Mouse (Mus musculus): ENCODE data around the gene B4galt7. TPM values are rescaled to one million over a fixed set of nuclear protein-coding genes. Genes with fewer than 3 reads are reported as not detected.
A peak's percentile ranks its signal among the peaks of the same experiment; 100 is the strongest.
"Not testable (repeated sequence)": the region's sequence is repeated elsewhere in the genome, so short reads cannot be mapped to it uniquely, and the experiment has no call there.

B4galt7 gene
- polyA plus RNA-seq, 1 experiment from 2014 or later = 43.4 TPM

DNA sequence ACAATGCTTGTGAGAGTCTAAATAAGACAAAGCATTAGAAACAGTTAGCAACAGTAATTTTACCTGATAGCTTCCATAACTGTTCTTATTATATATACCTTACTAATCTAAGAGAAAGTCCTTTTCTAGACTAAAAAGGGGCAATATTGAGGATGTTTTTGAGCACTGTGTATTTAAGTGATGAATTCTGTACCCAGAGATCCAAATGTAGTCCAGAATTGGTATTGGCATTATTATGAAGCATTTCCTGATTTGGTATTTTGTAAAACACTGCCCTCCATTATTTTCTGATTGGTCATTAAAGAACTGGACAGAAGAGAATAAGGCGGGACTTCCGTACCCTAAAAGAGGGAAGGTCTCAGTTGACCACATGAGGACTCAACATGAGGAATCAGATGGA lies 26.3 kb upstream of the B4galt7 start, which contains the start of gene Tmed9:
Gene Tmed9, plus strand, starts transcription at position 301 of the 400 bp plus-strand sequence.
- no peak within 1 kb of the TSS for H3K27ac ChIP-seq
- no peak within 1 kb of the TSS for H3K4me3 ChIP-seq
- H3K4me1 ChIP-seq = peaks cover 21% of the 10 kb centered on the region
- 96% methylated on average over 2 of the region's 2 CpGs for WGBS
- no peaks in the 10 kb centered on the region for H3K36me3 ChIP-seq
- H3K27me3 ChIP-seq = no peaks in the 10 kb centered on the region
- no peaks in the 10 kb centered on the region for H3K9me3 ChIP-seq (replicated peaks)
- ATAC-seq (ENCODE audit: low FRiP score) = no peak
- no peak within 1 kb of the TSS for H3K9ac ChIP-seq
- no peak within 1 kb of the TSS for H3K4me2 ChIP-seq (replicated peaks)

DNA sequence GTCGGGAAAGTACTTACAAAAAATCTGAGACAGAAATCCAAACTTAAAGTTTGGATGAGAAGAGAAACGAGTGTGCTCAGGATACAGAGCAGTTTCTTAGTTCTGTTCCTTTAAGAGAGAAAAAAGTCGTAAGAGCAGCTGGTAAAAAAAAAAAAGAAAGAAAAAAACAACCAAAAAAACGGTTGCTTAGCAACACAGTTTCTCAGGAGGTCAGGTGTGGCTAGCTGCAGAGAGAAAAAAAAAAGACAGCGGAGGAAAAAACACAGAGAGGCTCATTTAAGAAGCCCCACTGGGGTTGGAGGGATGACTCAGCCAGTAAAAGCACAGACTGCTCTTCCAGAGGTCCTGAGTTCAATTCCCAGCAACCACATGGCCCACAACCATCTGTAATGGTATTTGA lies 25.4 kb upstream of the B4galt7 start:
- no peak overlapping the region for H3K9ac ChIP-seq
- no peak overlapping the region for H3K27ac ChIP-seq

DNA sequence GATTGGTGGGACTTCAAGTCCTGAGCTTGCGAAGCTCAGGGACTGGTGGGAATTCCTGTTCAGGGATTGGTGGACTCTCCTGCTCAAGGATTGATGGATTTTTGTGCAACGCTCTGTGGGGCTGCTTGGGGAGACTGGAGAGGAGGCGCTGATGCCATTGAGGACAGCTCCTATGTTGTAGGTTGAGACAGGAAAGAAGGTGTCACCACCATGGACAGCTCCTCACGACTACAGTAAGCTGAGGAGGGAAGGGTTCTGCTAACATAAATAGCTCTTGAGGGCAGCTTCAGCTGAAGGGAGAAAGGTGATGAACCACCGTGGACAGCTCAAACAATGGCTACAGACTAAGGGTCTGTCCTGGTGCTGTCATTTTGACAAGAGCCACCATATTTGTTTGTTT lies 23.8 kb upstream of the B4galt7 start:
- Histone ChIP-seq H3K27ac (no peak overlapping the region), H3K4me3 (no peak overlapping the region), H3K4me2 (replicated peaks) (no peak overlapping the region), H3K36me3 (no peaks in the 10 kb centered on the region), H3K9ac (no peak overlapping the region), H3K9me3 (replicated peaks) (no peaks in the 10 kb centered on the region), H3K27me3 (no peaks in the 10 kb centered on the region), H3K4me1 (peaks cover 8% of the 10 kb centered on the region)
- no peak for ATAC-seq (ENCODE audit: low FRiP score)
- WGBS = 59% methylated on average over 5 of the region's 5 CpGs

More for the DNA sequence above, 25.4 kb upstream of the B4galt7 start:
- H3K9me3 ChIP-seq (replicated peaks) = no peaks in the 10 kb centered on the region
- H3K27me3 ChIP-seq = no peaks in the 10 kb centered on the region
- H3K4me1 ChIP-seq = peaks cover 16% of the 10 kb centered on the region
- H3K36me3 ChIP-seq = no peaks in the 10 kb centered on the region
- no peak for ATAC-seq (ENCODE audit: low FRiP score)
- no peak overlapping the region for H3K4me3 ChIP-seq
- WGBS = 69% methylated on average over 5 of the region's 5 CpGs
- no peak overlapping the region for H3K4me2 ChIP-seq (replicated peaks)

DNA sequence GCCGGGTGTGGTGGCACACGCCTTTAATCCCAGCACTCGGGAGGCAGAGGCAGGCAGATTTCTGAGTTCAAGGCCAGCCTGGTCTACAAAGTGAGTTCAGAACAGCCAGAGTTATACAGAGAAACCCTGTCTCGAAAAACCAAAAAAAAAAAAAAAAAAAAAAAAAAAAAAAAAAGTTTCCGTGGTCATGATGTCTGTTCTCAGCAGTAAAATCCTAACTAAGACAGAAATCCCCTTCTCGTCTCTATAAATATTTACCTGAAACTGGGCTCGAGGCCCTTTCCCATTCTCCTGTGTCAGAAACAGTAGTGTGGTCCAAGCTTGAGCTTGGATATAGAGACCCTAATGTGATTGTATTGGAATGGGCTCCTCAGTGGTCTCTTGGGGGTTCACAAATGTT lies 22.8 kb upstream of the B4galt7 start:
- not testable (repeated sequence) for H3K27me3 ChIP-seq; H3K27ac ChIP-seq; H3K36me3 ChIP-seq; H3K4me3 ChIP-seq; H3K4me1 ChIP-seq; H3K4me2 ChIP-seq (replicated peaks); H3K9me3 ChIP-seq (replicated peaks); H3K9ac ChIP-seq; ATAC-seq (ENCODE audit: low FRiP score)
- WGBS = 87% methylated on average over 7 of the region's 7 CpGs

DNA sequence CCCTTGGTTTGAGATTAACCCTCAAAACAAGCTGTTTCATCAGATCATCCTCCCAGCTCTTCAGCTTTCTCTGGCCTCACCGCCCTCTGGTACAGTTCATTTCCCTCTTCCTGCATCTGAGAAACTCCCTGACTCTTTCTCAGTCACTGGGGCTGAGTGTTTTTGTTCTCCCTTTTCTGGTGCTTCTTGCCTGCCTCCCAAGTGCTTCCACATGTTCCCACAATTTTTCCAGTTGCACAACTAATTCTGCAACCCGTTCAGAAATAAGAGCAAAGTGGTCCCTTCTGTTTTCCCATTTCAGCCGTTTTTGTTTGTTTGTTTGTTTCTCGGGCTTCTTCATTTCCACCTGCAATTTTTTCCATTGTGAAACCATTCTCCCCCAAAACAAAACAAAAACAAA lies 21.6 kb upstream of the B4galt7 start:
- no peaks in the 10 kb centered on the region for H3K27me3 ChIP-seq
- H3K36me3 ChIP-seq = no peaks in the 10 kb centered on the region
- 76% methylated on average over 4 of the region's 4 CpGs for WGBS
- H3K4me3 ChIP-seq = no peak overlapping the region
- ATAC-seq (ENCODE audit: low FRiP score) = no peak
- H3K4me1 ChIP-seq = no peaks in the 10 kb centered on the region
- no peak overlapping the region for H3K9ac ChIP-seq
- no peaks in the 10 kb centered on the region for H3K9me3 ChIP-seq (replicated peaks)
- H3K27ac ChIP-seq = no peak overlapping the region
- H3K4me2 ChIP-seq (replicated peaks) = no peak overlapping the region

DNA sequence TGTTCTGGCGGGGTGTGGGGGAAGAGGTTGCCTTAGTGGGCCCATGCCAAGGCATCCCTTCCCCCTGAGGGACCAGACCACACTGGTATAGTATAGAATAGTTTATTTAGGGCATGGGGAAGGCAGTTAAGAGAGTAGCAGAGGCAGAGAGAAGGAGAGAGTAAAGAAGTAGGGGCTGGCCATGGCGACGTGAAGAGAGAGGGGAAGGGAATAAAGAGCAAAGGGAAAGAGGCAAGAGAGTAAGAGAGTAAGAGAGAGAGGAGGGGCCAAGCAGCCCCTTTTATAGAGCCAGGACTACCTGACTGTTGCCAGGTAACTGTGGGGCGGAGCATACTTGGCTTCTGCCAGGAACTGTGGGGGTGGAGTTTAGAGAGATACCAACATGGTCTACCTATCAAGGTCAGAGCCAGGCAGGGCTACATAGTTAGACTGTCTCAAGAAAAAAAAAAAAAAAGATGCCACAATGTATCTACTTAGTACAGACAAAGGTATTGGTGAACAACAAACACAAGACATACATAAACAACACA lies 7.7 kb upstream of the B4galt7 start:
- Histone ChIP-seq H3K27ac (no peak overlapping the region), H3K9ac (no peak overlapping the region), H3K4me3 (no peak overlapping the region), H3K9me3 (replicated peaks) (no peaks in the 10 kb centered on the region), H3K4me2 (replicated peaks) (peak overlapping the region; percentile 65; the same call in 1 of the 2 replicates), H3K4me1 (peaks cover 13% of the 10 kb centered on the region), H3K27me3 (peaks cover 4% of the 10 kb centered on the region), H3K36me3 (peaks cover 28% of the 10 kb centered on the region)
- 72% methylated on average over 4 of the region's 4 CpGs for WGBS
- ATAC-seq (ENCODE audit: low FRiP score) = peak; percentile 15

DNA sequence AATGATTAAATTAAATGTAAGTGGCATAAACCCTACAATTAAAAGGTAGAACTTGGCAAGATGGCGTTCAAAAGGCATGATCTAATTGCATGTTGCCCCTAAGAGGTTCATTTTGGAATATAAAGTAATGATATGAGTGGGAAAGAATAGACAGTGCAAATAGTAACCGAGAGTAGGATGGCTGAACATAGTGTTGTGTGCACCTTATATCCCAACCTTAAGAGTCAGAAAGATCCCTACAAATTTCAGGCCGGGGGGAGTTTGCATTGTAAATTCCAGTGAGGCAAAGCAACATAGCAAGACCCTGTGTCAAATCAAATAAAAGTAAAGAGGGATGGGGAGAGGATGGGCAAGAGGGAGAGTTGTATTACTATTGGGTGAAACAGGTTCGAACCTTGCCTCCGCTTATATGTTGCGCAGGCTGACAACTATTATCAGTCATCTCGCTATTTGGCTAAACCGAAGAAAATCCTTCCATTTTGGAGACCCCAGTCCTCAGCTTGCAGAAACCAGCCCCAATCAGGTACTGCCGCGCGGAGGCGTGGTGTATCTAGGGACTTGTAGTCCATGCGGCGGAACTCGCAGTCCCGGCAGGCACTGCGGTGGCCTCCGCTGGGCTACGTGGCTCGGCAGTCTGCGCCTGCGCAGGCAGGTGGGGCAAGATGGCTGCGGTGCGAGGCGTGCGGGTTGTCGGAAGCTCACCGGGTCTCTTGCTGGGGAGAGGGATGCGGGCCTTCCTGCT lies 7.0 kb upstream of the B4galt7 start:
- WGBS = 6% methylated on average over 29 of the region's 29 CpGs
- Histone ChIP-seq H3K9me3 (replicated peaks) (no peaks in the 10 kb centered on the region), H3K9ac (peak overlapping the region; percentile 84), H3K27me3 (peaks cover 4% of the 10 kb centered on the region), H3K36me3 (peaks cover 33% of the 10 kb centered on the region), H3K4me2 (replicated peaks) (peak overlapping the region; percentile 65), H3K4me1 (peaks cover 13% of the 10 kb centered on the region), H3K27ac (peak overlapping the region; percentile 77), H3K4me3 (peak overlapping the region; percentile 74)
- peak; percentile 99 for ATAC-seq (ENCODE audit: low FRiP score)

DNA sequence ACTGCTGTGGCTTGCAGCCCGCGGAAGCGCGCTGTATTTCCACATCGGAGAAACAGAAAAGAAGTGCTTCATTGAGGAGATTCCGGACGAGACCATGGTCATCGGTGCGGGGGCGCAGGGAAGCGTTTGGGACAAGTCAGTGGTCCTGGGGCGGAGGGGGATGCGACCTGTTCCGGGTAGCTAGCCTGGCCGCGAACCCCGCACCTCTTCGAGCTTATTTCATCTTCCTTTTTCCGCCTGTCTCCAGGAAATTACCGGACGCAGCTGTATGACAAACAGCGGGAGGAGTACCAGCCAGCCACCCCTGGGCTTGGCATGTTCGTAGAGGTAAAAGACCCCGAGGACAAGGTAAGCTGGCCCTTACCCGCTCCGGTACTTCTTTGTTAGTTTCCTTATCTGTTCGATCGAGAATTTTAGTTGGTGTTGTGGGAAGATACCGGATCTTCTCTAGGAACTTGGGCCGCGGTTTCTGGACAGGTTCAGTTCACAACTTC lies 6.4 kb upstream of the B4galt7 start:
- Histone ChIP-seq H3K9me3 (replicated peaks) (no peaks in the 10 kb centered on the region), H3K4me1 (peaks cover 13% of the 10 kb centered on the region), H3K27ac (peak overlapping the region; percentile 77), H3K4me3 (peak overlapping the region; percentile 74), H3K9ac (peak overlapping the region; percentile 84), H3K36me3 (peaks cover 39% of the 10 kb centered on the region), H3K27me3 (peaks cover 4% of the 10 kb centered on the region), H3K4me2 (replicated peaks) (peak overlapping the region; percentile 65)
- ATAC-seq (ENCODE audit: low FRiP score) = peak; percentile 50; the same call in 1 of the 2 replicates
- WGBS = 1% methylated on average over 31 of the region's 31 CpGs

DNA sequence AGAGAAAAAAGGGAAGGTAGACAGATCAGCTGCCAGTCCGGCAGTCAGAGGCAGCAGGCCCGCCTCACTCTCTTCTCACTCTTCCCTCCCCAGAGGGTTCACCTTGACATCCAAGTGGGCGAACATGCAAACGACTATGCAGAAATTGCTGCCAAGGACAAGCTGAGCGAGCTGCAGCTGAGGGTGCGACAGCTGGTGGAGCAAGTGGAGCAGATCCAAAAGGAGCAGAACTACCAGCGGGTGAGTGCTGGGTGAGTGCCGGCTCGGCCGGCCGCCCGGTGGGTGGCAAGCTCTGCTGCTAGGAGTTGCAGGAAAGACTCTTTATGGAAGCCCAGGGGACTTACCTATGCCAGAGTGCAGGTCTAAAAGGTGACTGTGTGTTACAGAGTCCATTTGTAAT lies 4.3 kb upstream of the B4galt7 start:
- ATAC-seq (ENCODE audit: low FRiP score) = no peak
- H3K4me3 ChIP-seq = no peak overlapping the region
- no peak overlapping the region for H3K9ac ChIP-seq
- no peak overlapping the region for H3K4me2 ChIP-seq (replicated peaks)
- no peak overlapping the region for H3K27ac ChIP-seq
- H3K4me1 ChIP-seq = peaks cover 13% of the 10 kb centered on the region
- 92% methylated on average over 12 of the region's 12 CpGs for WGBS
- H3K9me3 ChIP-seq (replicated peaks) = no peaks in the 10 kb centered on the region
- H3K27me3 ChIP-seq = peaks cover 4% of the 10 kb centered on the region
- peaks cover 41% of the 10 kb centered on the region for H3K36me3 ChIP-seq

DNA sequence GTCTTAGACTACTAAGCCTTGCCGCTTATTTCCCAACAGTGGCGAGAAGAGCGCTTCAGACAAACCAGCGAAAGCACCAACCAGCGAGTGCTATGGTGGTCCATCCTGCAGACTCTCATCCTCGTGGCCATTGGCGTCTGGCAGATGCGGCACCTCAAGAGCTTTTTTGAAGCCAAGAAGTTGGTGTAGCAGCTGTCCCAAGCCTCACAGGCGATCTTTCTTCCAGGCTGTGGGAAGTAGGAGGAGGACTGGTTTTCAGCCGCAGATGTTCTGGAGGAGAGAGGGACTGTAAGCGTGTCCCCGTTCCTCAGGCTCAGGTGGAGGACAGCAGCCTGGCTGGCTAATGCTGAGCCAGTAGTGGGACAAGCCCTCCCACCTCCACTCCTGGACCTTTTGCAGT lies 2.9 kb upstream of the B4galt7 start:
- WGBS = 97% methylated on average over 12 of the region's 12 CpGs
- Histone ChIP-seq H3K9me3 (replicated peaks) (no peaks in the 10 kb centered on the region), H3K4me3 (no peak overlapping the region), H3K4me1 (peaks cover 19% of the 10 kb centered on the region), H3K27me3 (no peaks in the 10 kb centered on the region), H3K9ac (no peak overlapping the region), H3K27ac (no peak overlapping the region), H3K36me3 (peaks cover 41% of the 10 kb centered on the region), H3K4me2 (replicated peaks) (no peak overlapping the region)
- ATAC-seq (ENCODE audit: low FRiP score) = no peak

DNA sequence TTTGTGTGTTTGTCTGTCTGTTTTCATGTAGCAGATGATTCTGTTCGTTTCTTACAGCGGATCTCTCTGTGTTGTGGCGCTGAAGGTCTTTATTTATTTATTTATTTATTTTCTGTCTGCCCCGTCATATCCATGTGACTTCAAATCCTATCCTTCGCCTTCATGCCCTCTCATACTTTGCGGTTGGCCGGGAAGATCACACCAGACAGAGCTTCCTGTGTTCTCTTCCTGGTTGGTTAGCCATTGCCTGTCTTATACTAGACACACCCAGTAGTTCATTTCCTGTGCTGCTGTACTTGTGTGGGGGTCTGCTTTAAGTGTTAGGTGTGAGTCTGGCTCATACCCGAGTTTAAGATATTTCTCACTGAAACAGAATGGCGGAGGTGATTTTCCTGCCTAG lies 961 bp downstream of the B4galt7 start:
- peak overlapping the region; percentile 72; the same call in 1 of the 2 replicates for H3K27ac ChIP-seq
- H3K27me3 ChIP-seq = no peaks in the 10 kb centered on the region
- peak overlapping the region; percentile 79 for H3K4me3 ChIP-seq
- H3K36me3 ChIP-seq = peaks cover 44% of the 10 kb centered on the region
- H3K4me1 ChIP-seq = peaks cover 6% of the 10 kb centered on the region
- H3K9ac ChIP-seq = peak overlapping the region; percentile 91
- peak overlapping the region; percentile 70 for H3K4me2 ChIP-seq (replicated peaks)
- WGBS = 24% methylated on average over 9 of the region's 9 CpGs
- H3K9me3 ChIP-seq (replicated peaks) = no peaks in the 10 kb centered on the region
- ATAC-seq (ENCODE audit: low FRiP score) = no peak

DNA sequence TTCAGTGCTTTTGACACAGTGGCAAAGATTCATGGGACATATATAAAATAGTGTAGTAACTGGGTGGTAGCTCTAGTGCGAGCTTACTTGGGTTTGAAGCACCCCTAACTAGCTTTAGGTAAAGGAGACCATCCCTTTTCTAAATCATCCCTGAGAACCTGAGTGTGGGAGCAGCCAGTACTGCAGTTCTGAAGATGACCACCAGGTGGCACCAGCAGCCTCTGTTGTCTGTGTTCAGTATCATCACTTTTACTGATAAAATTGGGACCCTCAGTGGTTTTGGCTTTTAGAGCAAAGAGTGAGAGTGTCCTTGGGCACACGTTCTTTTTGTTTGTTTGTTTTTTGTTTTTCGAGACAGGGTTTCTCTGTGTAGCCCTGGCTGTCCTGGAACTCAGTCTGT lies 1.9 kb downstream of the B4galt7 start:
- no peak overlapping the region for H3K27ac ChIP-seq
- peaks cover 42% of the 10 kb centered on the region for H3K36me3 ChIP-seq
- H3K4me1 ChIP-seq = peaks cover 6% of the 10 kb centered on the region
- no peak overlapping the region for H3K4me3 ChIP-seq
- no peaks in the 10 kb centered on the region for H3K9me3 ChIP-seq (replicated peaks)
- no peak for ATAC-seq (ENCODE audit: low FRiP score)
- H3K4me2 ChIP-seq (replicated peaks) = peak overlapping the region; percentile 70
- 8% methylated on average over 3 of the region's 3 CpGs for WGBS
- no peaks in the 10 kb centered on the region for H3K27me3 ChIP-seq
- H3K9ac ChIP-seq = no peak overlapping the region

DNA sequence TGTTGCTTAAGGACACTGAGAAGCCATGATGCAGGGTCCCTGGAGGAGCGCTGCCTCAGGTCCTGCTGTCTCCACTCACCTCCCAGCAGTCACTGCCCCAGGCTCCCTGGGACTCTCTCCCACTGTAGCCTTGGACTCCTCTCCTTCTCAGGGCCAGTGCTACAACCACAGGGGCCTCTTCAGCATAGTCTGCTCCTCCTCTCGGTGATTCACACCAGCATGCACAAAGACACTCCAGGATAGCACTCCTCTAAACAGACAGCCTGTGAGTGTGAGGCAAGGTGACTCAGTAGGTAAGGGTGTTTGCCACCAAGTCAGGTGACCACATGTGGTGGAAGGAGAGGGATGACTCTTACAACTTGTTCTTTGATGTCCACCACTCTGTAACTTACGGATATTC lies 4.9 kb downstream of the B4galt7 start:
- H3K27ac ChIP-seq = no peak overlapping the region
- no peaks in the 10 kb centered on the region for H3K27me3 ChIP-seq
- peaks cover 52% of the 10 kb centered on the region for H3K36me3 ChIP-seq
- peaks cover 6% of the 10 kb centered on the region for H3K4me1 ChIP-seq
- H3K9me3 ChIP-seq (replicated peaks) = no peaks in the 10 kb centered on the region
- H3K4me2 ChIP-seq (replicated peaks) = no peak overlapping the region
- no peak for ATAC-seq (ENCODE audit: low FRiP score)
- no peak overlapping the region for H3K4me3 ChIP-seq
- WGBS = 94% methylated on average over 3 of the region's 3 CpGs
- no peak overlapping the region for H3K9ac ChIP-seq
